Mouse (Mus musculus): ENCODE measurements at regions not wholly inside any gene's neighbourhood (a gene's known extent, or its start where the extent isn't known, plus 50 kb on each side); places are given as distances from the start of the nearest gene placed in this dataset.

DNA sequence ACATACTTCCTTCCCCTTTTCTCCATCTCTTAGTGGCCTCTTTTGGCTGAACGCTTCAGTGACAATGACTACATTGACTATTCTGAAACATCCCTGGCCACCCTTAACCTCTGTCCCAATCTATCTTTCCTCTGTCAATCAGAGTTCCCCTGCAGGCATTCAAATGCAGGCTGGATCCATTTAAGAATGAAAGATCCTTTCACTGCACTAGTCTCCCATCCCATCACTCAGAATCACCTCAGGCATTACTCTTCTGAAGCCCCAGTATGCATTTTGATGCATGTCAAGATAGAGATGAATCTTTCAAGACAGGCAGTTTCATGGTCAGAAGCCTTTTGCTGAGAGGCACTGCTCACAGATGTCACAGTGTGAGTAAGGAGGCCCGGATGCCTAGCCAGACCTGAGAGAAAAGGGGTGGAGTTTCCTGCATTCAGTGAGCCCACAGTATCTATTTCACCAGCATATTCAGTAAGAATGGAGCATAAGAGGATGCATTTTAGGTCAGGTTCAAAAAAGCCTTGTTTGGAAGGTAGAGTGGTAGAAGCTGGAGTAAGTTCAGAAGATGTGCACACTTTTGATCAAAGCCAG is 523.0 kb upstream of the Nrsn1 start:
- Histone ChIP-seq H3K4me3 (no peak overlapping the region), H3K4me2 (no peak overlapping the region), H3K9me3 (replicated peaks) (no peaks in the 10 kb centered on the region), H3K27me3 (replicated peaks) (no peaks in the 10 kb centered on the region), H3K9ac (no peak overlapping the region), H3K36me3 (no peaks in the 10 kb centered on the region), H3K4me1 (no peaks in the 10 kb centered on the region), H3K27ac (no peak overlapping the region)
- ATAC-seq: no peak
- 20% methylated on average over 2 of the region's 2 CpGs for WGBS (ENCODE audit: insufficient replicate concordance)

DNA sequence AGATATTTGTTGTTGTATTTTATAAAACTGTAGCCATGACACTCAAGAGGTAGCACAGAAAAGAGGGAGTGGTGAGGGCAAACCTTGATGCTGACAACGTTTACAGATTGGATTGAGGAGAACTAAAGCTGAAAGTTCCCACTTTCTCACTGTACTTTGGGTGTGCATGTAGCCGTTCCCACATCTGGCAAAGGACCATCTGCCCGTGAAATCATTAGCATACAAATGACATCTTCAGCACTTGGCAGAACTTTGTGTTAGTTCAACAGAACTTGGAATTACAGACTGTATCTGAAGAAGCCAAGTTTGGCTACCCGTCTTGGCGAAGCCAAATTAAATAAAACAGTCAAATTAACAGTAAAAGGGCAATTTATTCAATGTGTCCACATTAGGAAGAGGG is 510.9 kb upstream of the Nrsn1 start:
- no peak overlapping the region for H3K4me3 ChIP-seq
- H3K27me3 ChIP-seq (replicated peaks): no peaks in the 10 kb centered on the region
- no peaks in the 10 kb centered on the region for H3K4me1 ChIP-seq
- H3K9me3 ChIP-seq (replicated peaks): no peaks in the 10 kb centered on the region
- no peak for ATAC-seq
- no peak overlapping the region for H3K4me2 ChIP-seq
- no peak overlapping the region for H3K9ac ChIP-seq
- H3K36me3 ChIP-seq: no peaks in the 10 kb centered on the region
- H3K27ac ChIP-seq: no peak overlapping the region
- 68% methylated on average over 5 of the region's 5 CpGs for WGBS (ENCODE audit: insufficient replicate concordance)

DNA sequence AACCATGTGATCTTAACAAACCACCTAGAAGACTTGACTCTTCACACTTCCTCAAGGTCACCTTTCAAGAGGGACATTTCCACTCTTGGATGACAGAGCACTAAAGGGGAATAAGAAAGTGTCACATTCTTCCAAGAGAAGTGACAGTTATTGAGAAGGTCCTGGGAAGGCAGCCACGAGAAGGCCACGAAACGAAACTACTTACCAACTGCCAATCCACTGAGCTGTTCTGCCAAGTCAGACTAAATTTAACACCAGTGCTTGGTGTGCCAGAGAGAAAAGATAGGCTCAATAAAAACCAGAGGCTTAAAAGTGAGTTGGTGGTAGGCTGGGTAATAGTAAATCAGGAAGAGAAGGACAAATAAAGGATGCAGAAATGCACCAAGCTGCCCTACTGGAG is 507.4 kb upstream of the Nrsn1 start:
- Histone ChIP-seq H3K4me1 (no peaks in the 10 kb centered on the region), H3K4me3 (no peak overlapping the region), H3K9ac (no peak overlapping the region), H3K27ac (no peak overlapping the region), H3K4me2 (no peak overlapping the region), H3K27me3 (replicated peaks) (no peaks in the 10 kb centered on the region), H3K9me3 (replicated peaks) (no peaks in the 10 kb centered on the region), H3K36me3 (no peaks in the 10 kb centered on the region)
- ATAC-seq: no peak
- 62% methylated on average over 3 of the region's 3 CpGs for WGBS (ENCODE audit: insufficient replicate concordance)

DNA sequence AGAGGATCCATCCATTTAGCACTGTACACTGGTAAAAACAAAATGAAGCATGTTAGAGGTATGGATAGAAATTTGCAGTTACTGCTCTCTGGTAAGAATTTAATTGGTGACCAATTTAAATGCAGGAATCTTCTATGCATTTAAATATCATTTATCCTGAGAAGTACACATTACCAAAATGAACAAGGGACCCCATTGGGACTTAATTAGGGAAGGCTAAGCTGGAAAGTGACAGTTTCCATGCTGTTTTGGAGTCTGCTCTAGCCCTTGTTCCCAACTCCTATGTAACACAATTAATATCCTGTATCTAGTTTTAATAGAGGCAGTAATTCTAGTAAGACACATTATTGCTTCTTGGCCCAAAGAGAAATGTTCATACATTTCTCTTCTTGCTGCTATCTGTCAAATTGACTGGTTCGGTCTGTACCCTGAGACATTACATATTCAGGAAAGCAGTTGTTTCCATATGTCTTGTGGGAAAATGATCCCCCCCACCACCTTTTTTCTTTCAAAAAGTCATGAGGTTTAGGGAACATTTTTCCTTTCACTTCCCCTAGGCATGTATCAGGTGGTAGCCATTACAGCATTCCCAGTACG is 504.4 kb upstream of the Nrsn1 start:
- Histone ChIP-seq H3K27ac (no peak overlapping the region), H3K4me1 (no peaks in the 10 kb centered on the region), H3K9me3 (replicated peaks) (no peaks in the 10 kb centered on the region), H3K36me3 (no peaks in the 10 kb centered on the region), H3K9ac (no peak overlapping the region), H3K4me3 (no peak overlapping the region), H3K4me2 (no peak overlapping the region), H3K27me3 (replicated peaks) (no peaks in the 10 kb centered on the region)
- 76% methylated on average over 2 of the region's 2 CpGs for WGBS (ENCODE audit: insufficient replicate concordance)
- no peak for ATAC-seq

DNA sequence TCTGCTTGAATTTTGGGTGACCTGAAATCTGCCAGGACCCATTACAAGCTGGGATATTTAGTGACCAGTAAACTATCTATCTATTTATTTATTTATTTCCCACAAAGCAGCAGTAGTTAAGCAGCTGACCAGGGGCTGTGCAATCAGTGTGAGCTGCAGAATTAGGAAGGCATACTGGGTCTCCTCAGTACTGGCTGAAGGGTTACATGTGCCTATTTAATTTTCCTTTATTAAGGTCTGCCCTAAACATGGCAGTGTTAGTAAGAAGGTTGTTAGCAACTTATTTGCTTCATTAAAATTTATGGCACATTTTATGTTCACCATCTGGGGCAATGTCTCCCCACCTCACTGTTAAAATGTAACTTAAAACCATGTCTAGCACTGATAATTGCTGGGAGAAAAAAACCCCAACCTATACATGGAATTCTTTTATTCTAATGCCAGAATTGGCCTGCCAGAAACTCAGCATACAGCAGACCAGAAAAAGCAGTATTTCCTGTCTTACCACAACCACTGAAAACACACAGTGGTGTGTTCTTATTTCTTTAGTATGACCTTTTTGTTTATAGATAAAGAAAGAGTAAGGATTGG is 484.3 kb upstream of the Nrsn1 start:
- H3K27ac ChIP-seq: no peak overlapping the region
- no peak for ATAC-seq
- H3K27me3 ChIP-seq (replicated peaks): no peaks in the 10 kb centered on the region
- H3K9ac ChIP-seq: no peak overlapping the region
- H3K9me3 ChIP-seq (replicated peaks): no peaks in the 10 kb centered on the region
- no peaks in the 10 kb centered on the region for H3K36me3 ChIP-seq
- H3K4me2 ChIP-seq: no peak overlapping the region
- no peaks in the 10 kb centered on the region for H3K4me1 ChIP-seq
- H3K4me3 ChIP-seq: no peak overlapping the region

DNA sequence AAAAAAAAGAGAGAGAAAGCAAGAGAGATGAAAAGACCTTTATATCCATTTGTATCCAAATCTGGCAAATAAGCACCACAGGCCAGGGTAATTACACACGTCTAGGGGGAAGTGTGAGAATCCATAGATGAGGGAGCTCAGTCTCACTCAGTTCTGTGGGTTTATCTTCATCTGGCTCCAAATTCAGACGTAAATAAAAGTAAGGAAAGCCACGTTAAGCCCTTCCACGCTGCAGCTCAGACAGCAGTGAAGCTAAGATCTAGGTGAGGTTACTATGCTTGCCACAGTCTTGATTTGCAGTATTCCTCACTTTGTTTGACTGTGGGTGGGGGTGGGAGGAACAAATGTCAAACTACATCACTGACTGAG is 481.1 kb upstream of the Nrsn1 start:
- Histone ChIP-seq H3K4me2 (no peak overlapping the region), H3K9me3 (replicated peaks) (no peaks in the 10 kb centered on the region), H3K27ac (no peak overlapping the region), H3K4me3 (no peak overlapping the region), H3K4me1 (no peaks in the 10 kb centered on the region), H3K9ac (no peak overlapping the region), H3K36me3 (no peaks in the 10 kb centered on the region), H3K27me3 (replicated peaks) (no peaks in the 10 kb centered on the region)
- ATAC-seq: no peak
- 44% methylated on average over 4 of the region's 4 CpGs for WGBS (ENCODE audit: insufficient replicate concordance)

DNA sequence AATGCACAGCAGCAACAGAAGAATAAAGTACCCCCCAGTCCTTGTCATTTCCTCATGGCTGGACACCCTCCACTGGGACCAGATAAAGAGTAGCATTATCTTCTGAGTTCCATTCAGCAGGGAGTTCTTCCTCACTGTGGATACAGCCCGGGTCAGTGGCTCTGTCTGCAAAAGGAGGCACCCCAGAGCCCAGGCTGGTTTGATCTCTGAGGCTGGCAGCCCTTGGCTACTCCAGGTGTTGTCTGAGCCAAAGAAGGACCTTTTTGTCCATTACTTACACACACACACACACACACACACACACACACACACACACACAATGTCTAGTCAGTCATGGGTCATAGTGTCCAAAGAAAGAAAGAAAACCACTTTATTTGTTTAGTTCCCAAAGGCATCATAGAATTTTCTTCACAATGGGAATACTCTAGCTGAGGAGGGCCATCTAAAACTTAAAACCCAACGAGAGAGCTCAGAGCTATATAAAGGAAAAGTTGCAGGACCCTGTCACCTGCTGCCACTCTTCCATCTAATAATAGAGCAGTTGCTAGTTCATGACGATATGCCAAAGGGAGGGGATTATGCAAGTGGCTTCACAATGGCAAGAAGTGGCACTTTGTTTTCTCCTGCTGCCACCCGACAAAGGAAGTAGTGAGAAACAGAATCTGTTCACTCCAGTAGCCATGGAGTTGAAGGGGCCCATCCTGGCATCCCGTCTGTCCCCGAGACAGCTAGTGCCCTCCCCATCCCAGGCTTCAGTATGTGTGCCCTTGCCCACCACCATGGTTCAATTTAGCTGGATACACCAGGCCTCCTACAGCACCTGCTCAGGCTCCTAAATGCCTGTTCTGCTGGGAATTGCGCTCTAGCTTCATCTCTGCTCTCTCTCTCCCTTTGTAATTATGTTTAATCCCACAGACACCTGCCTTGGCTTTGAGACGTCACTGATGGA is 480.4 kb upstream of the Nrsn1 start:
- Histone ChIP-seq H3K27me3 (replicated peaks) (no peaks in the 10 kb centered on the region), H3K4me2 (no peak overlapping the region), H3K4me1 (no peaks in the 10 kb centered on the region), H3K9ac (no peak overlapping the region), H3K9me3 (replicated peaks) (no peaks in the 10 kb centered on the region), H3K36me3 (no peaks in the 10 kb centered on the region), H3K4me3 (no peak overlapping the region), H3K27ac (no peak overlapping the region)
- 41% methylated on average over 8 of the region's 8 CpGs for WGBS (ENCODE audit: insufficient replicate concordance)
- ATAC-seq: no peak

DNA sequence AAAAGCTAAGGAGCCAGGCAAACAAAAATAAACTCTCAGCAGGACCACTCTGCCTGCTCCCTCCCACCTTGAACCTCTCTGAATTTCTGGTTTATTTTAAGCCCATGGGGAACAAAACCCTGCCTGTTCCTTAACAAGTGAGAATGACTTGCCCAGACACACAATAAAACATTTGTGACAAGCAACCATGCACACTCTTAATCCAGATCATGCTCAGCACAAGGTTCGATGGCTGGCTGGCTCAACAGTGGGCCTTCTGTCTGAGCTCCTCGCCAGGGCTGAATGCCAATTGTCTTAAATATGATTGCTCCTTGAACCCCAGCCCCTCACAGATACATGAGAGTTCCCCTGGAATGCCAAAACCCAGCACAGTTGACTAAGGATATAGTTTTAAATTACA is 468.3 kb upstream of the Nrsn1 start:
- no peak overlapping the region for H3K27ac ChIP-seq
- H3K4me3 ChIP-seq: no peak overlapping the region
- H3K9ac ChIP-seq: no peak overlapping the region
- no peak overlapping the region for H3K4me2 ChIP-seq
- no peaks in the 10 kb centered on the region for H3K27me3 ChIP-seq (replicated peaks)
- no peaks in the 10 kb centered on the region for H3K9me3 ChIP-seq (replicated peaks)
- no peaks in the 10 kb centered on the region for H3K36me3 ChIP-seq
- ATAC-seq: no peak
- H3K4me1 ChIP-seq: no peaks in the 10 kb centered on the region
- WGBS (ENCODE audit: insufficient replicate concordance): 63% methylated on average over 2 of the region's 2 CpGs

DNA sequence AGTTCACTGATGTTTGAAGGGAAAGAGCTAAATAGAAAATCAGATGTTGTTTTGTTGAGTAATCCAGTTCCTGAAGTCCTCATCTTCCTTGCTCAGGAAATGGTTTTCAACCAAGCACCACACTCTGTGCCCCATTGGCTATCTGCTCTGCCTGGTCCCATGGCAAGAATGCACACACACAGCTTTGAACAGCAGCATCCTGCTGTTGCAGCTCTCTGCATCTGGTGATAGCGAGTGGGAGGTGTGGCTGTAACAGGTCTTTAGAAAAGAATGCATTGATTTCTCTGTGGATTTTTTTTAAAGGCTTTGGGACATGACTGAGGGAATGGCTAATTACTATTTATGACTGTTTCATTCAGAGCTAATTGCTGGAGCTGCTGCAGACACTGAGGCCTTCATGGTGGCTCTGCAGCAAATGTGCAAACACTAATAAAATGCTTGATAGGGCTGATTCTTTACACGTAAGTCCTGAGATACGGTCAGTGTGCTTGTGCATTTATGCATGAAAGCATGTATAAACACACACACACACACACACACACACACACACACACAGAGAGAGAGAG is 459.1 kb upstream of the Nrsn1 start:
- Histone ChIP-seq H3K27ac (no peak overlapping the region), H3K9ac (no peak overlapping the region), H3K4me1 (no peaks in the 10 kb centered on the region), H3K4me2 (no peak overlapping the region), H3K27me3 (replicated peaks) (no peaks in the 10 kb centered on the region), H3K4me3 (no peak overlapping the region), H3K9me3 (replicated peaks) (no peaks in the 10 kb centered on the region), H3K36me3 (no peaks in the 10 kb centered on the region)
- 63% methylated on average over 3 of the region's 3 CpGs for WGBS (ENCODE audit: insufficient replicate concordance)
- ATAC-seq: no peak

DNA sequence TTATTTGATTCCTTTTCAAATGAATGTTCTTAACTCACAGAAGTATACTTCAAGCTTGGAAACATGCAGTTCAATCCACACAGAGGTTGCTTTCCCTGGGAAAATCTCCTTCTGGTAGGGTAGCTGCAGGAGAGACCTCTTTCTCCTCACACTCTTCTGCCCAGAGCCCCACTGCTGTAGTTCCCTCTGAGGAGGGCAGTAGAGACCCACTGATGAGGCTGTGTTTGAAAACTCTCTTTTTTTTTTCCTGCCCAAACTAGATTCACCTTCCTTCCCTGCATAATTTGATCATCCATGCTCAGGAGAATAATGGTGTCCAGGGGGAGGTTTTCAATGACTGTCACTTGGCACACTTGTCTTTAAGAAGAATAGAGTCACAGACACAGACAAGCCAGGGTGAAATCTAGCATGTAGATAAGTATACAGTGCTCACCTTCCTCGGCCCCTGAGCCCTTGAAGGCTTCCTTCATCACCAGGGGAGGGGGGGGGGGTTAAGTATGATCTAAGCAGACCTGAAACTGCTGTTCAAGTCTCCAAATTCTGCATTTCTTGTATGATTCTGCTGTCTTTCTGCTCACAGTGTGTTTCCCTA is 457.3 kb upstream of the Nrsn1 start:
- no peaks in the 10 kb centered on the region for H3K9me3 ChIP-seq (replicated peaks)
- no peaks in the 10 kb centered on the region for H3K27me3 ChIP-seq (replicated peaks)
- 33% methylated on average over 1 of the region's 1 CpGs for whole genome bisulfite sequencing (ENCODE audit: insufficient replicate concordance)
- no peak overlapping the region for H3K4me3 ChIP-seq
- no peaks in the 10 kb centered on the region for H3K36me3 ChIP-seq
- no peak overlapping the region for H3K4me2 ChIP-seq
- H3K9ac ChIP-seq: no peak overlapping the region
- no peaks in the 10 kb centered on the region for H3K4me1 ChIP-seq
- no peak for ATAC-seq
- no peak overlapping the region for H3K27ac ChIP-seq

DNA sequence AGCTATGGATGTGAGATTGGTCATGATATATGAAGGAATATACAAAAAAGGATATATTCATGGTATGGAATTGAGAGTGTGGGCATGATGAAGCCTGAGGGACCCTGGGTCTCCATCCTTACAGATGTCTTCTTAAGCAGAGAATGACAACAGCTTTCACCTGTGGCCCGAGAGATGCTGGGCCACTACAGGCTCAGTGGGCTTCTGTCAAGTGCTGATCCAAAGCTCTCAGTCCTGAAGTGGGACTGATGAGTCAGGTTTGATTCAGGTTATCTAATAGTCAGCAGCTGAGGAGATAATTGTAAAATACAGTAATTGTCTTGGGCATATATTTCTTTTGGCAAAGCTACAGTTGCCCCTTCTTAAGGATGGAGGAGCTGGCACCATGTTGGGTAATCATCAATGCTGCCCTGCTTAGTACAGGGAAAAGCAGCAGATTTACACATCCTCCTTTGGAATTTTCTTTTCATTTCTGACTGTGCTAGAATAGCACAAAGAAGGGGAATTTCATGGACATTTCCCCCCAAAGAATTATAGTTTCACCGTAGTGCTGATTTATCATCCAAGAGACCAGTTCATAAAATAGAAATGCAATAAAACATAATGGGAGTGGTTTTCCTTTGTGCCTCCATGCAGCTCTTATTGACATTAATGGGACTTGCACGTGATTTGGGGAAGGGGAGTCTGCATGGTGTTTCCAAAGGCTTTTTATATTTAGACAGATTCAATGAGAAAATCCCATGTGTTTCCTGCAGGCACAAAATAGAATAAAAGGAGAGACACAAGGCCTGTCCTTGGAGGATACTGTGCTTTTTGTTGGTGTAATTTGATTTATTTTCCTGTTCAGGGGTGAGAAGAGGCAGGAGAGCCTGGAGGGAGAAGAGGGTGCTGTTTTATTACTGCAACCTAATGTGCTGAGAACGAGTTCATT is 452.6 kb upstream of the Nrsn1 start:
- Histone ChIP-seq H3K4me2 (no peak overlapping the region), H3K27me3 (replicated peaks) (no peaks in the 10 kb centered on the region), H3K9ac (no peak overlapping the region), H3K36me3 (no peaks in the 10 kb centered on the region), H3K27ac (no peak overlapping the region), H3K9me3 (replicated peaks) (no peaks in the 10 kb centered on the region), H3K4me3 (no peak overlapping the region), H3K4me1 (no peaks in the 10 kb centered on the region)
- no peak for ATAC-seq
- WGBS (ENCODE audit: insufficient replicate concordance): 55% methylated on average over 4 of the region's 4 CpGs
